Mouse (Mus musculus): ENCODE results near the gene Casr.

GRCm38 (mm10) chr16:36596671-36597410 lies 34.9 kb upstream of the Casr start:
- TF ChIP-seq CTCF (IDR thresholded peaks at IDR 0.05; ENCODE audit: borderline replicate concordance, insufficient read depth, low read depth, low read length) (no peak), POLR2A (IDR thresholded peaks at IDR 0.05; ENCODE audit: borderline replicate concordance, insufficient read depth, low read length) (no peak)
